Mouse (Mus musculus) embryonic fibroblast, embryonic 13.5 days (primary cell): ENCODE measurements around the gene Cox14.

Experiments used
- CTCF ChIP-seq: IDR thresholded peaks from 2 replicates; pipeline ENCODE4 v1.5.1; 2011; ENCODE audit warnings: mild to moderate bottlenecking, control low read depth, low read length, moderate library complexity, borderline replicate concordance; ENCODE audit not compliant: insufficient read depth
- POLR2A ChIP-seq: IDR thresholded peaks from 2 replicates; pipeline ENCODE4 v1.6.1; 2011; ENCODE audit warnings: low read depth, mild to moderate bottlenecking, control low read depth, low read length, moderate library complexity

GRCm38 (mm10) chr15:99704881-99705280 lies 20.5 kb upstream of the Cox14 start:
- TF ChIP-seq POLR2A (no peak), CTCF (no peak)
